Mouse (Mus musculus): ENCODE data around the gene Smim27.

- no peak for TF ChIP-seq POLR2A (IDR thresholded peaks at IDR 0.05; ENCODE audit: borderline replicate concordance, extremely low read depth, low read depth, low read length)
- TF ChIP-seq CTCF (IDR thresholded peaks at IDR 0.05; ENCODE audit: insufficient read depth, low read length): no peak
These were observed 42.8 kb downstream of the Smim27 start for GRCm38 (mm10) chr4:40312213-40312612.

Measured in lung, adult 2 months (tissue).